Mouse (Mus musculus): ENCODE data around the gene Tnks1bp1.

Tnks1bp1 gene

GRCm38 (mm10) chr2:85037047-85038026 is 10.5 kb upstream of the Tnks1bp1 start, which contains the start of the genes Ssrp1 and P2rx3:
Gene Ssrp1, plus strand, starts transcription at chr2:85037234.
Gene P2rx3, minus strand, starts transcription at chr2:85037462.
- in situ Hi-C loops (cut with MboI, MseI), result loop anchor here (25.0 kb wide), 1 partner anchor 1375 kb away; no protein-coding TSS in a partner anchor

DNA sequence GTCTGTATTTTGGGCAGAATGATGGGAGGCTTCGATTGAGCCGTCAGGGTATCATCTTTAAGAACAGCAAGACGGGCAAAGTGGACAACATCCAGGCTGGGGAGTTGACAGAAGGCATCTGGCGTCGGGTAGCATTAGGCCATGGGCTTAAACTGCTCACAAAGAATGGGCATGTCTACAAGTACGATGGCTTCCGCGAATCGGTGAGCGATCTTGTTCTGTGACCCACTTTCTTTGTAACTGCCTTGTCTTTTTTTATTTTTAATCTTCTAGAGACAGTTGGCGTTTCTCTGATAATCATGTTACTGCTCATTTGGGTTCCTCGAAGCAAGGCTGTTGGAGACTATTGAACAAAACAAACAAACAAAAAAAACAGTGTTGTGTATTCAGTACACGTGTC is 9.5 kb upstream of the Tnks1bp1 start:
- in situ Hi-C loops (cut with MboI, MseI), result loop anchor here (25.0 kb wide), 1 partner anchor 1376 kb away; no protein-coding TSS in a partner anchor

DNA sequence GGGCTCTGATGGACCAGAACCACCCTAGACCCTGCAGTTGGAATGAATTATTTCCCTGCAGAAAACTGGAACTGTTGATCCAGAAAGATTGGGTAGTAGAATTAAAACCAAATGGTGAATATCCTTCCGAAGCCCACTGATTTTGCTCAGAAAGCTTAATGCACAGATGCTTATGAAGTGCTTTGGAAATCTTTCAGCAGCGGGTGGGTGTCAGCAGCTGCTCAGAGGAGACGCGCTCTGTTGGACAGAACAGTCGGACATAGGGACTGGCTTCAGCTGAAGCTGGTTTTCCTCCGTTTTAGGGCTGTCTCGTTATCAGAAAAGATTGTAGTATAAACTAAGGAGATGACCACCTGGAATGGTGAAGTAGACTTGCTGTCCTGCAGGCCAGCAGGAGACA is 4.2 kb upstream of the Tnks1bp1 start:
- in situ Hi-C loops (cut with MboI, MseI), result loop anchor here (25.0 kb wide), 1 partner anchor 1381 kb away; no protein-coding TSS in a partner anchor

DNA sequence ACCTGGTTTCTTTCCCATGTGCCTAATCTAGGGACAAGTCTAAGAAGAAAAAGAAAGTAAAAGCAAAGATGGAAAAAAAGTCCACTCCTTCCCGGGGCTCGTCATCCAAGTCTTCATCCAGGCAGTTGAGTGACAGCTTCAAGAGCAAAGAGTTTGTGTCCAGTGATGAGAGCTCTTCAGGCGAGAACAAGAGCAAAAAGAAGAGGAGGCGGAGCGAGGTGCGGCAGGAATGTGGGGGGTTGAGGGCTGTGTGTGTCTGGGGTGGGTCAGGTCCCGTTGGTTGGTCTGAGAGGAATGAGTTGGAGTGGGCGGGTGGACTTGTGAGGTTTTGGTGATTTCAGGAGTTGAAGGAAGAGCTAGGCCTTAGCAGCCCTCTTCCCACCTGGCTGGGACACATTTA is 1.6 kb upstream of the Tnks1bp1 start:
- in situ Hi-C loops (cut with MboI, MseI), result loop anchor here (25.0 kb wide), 1 partner anchor 1384 kb away; no protein-coding TSS in a partner anchor

- in situ Hi-C loops (cut with MboI, MseI), result loop anchor here (25.0 kb wide), 1 partner anchor 1385 kb away; no protein-coding TSS in a partner anchor
Measured at GRCm38 (mm10) chr2:85047081-85047480, 741 bp upstream of the Tnks1bp1 start.

- in situ Hi-C loops (cut with MboI, MseI), result loop anchor here (25.0 kb wide), 1 partner anchor 1386 kb away; no protein-coding TSS in a partner anchor
Measured at GRCm38 (mm10) chr2:85048168-85048751, 438 bp downstream of the Tnks1bp1 start.

GRCm38 (mm10) chr2:85049277-85049676 is 1.5 kb downstream of the Tnks1bp1 start:
- in situ Hi-C loops (cut with MboI, MseI), result loop anchor here (25.0 kb wide), 1 partner anchor 1387 kb away; no protein-coding TSS in a partner anchor

DNA sequence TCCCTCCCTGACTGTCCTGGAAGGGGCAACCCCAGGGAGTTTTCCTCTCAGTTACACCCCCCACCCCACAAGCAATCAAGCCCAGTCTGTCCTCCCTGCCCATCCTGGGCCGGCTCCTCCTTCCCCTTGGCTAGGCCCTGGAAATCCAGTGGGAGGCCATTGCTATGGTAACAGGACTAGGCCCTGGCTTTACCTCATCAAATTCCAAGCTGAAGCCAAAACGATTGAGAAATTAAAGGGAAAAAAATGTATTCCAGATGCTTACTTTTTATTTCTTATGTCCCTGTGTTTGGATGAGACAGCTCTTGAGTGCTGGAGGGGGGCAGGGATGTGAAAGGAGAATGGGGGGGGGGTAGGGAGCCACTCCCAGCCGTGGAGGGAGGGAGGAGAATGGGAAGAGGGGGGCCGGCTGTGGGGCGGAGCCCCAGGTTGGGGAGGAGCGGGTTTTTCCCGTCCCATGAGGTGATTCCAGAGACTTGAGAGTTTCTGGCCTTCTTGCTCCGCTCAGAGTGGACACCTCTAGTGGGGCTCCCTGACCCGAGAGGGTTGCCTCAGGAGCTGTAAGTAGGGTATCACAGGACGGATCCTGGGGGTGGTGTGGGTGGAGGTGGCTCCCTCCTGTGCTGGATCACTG is 2.3 kb downstream of the Tnks1bp1 start:
- in situ Hi-C loops (cut with MboI, MseI), result no loop called here

DNA sequence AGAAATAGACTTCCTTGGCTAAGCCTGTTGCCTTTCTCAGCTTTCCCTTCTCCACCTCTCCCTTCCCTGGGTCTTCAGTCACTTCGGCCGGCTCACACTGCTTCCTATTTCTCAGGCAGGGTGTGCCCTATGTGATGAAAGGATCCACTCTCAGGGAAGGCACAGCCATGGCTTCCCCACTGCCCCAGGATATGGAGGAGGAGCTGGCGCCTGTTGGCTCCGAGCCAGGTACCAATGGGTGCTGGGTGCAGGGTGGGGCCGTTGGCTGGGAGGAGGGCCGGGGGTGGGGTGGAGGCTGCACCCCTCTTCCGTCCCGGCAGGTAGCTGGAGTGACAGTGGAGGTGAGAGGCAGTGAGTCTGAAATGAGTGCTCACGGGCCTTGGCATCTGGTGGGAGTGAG is 2.9 kb downstream of the Tnks1bp1 start:
- in situ Hi-C loops (cut with MboI, MseI), result no loop called here

- in situ Hi-C loops (cut with MboI, MseI), result no loop called here
Measured at GRCm38 (mm10) chr2:85053192-85053816, 5.5 kb downstream of the Tnks1bp1 start.

DNA sequence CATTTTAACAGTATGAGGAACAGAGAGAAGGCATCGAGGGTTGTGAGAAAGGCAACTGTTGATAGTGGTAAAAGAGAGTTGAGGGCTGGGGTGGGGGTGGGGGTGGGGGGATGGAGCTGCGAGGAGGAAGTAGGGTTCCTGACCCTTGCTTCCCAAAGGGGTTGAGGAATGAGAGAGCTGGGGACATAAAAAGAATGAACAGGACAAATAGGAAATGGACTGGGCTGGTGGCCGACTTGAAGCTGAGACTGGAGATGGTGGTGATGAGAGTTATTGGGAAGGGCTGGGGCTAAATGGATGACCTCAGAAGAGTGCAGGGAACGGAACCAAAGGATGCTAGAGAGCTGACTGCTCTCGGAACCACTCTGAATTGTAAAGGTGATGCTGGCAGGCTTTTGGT is 8.9 kb downstream of the Tnks1bp1 start:
- in situ Hi-C loops (cut with MboI, MseI), result loop anchor here (5.0 kb wide), 1 partner anchor 51 kb away; no protein-coding TSS in a partner anchor

DNA sequence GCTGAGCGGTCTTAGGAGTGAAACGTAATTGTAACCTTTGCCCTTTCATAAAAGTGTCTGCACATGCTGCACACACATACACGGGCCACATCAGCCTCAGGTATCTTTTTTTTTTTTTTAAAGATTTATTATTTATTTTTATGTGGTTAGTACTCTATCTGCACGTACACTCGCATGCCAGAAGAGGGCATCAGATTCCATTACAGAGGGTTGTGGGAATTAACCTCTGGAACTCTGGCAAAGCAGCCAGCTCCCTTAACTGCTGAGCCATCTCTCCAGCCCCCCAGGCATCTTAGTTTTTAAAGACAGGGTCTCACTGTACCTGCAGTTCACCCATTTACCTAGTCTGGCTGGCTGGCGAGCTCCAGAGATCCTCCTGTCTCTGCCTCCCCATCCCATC is 11.9 kb downstream of the Tnks1bp1 start:
- in situ Hi-C loops (cut with MboI, MseI), result loop anchor here (5.0 kb wide), 1 partner anchor 48 kb away; no protein-coding TSS in a partner anchor

- in situ Hi-C loops (cut with MboI, MseI), result no loop called here
Measured at GRCm38 (mm10) chr2:85060591-85061060, 12.8 kb downstream of the Tnks1bp1 start.

- in situ Hi-C loops (cut with MboI, MseI), result no loop called here
Measured at GRCm38 (mm10) chr2:85061107-85061541, 13.3 kb downstream of the Tnks1bp1 start.

DNA sequence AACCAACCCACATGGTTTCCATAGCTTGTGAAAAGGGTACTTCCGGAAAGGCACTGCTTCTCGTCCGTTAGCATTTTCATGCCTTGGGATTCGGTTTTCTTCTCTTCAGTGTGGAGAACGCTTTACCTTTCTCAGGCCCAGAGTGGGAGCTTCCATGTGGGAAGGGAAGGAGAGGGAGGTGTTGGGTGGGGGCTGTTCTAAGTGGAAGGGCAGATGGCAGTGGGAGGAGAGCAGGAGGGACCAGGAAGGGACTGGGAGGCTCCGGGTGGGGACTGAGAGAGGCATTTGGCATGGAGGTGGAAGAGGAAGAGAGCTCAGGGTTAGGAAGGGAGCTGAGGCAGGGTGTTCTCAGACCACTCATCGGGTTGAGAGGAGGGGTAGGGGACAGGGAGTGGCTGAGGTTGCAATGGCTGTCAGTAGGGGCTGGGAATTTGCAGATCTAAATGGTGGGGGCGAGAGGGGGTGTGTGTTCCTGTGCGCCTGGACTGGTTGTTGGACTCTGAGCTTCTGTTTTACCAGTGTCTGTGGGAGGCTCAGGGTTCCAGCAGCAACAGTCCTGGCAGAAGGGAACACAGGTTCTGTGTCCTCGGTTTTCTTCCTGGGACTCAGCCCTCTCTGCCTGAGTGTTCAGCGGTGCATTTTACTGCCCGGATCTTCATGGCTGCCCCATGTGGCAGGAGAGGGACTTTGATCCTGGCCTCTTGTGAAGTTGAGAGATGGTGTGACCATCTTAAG is 17.5 kb downstream of the Tnks1bp1 start:
- in situ Hi-C loops (cut with MboI, MseI), result no loop called here

DNA sequence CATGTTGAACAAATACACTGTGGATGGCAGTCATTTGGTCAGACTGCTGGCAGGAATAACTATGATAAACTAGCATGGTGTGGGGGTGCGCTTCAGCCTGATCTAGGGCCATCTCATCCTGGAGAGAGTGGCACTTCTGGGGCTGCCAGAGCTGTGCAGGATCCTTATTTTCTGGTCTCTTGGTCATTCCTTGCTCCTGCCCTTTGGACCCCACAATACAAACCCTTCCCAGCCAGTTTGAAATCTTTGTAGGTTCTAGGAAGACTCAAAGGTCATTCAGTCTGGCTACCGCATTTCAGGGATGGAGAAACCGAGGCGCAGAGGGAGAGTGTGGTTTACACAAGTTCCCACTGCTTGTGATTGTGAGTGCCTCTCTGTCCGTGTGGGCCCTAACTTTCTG is 19.1 kb downstream of the Tnks1bp1 start:
- in situ Hi-C loops (cut with MboI, MseI), result no loop called here

- in situ Hi-C loops (cut with MboI, MseI), result no loop called here
Measured at GRCm38 (mm10) chr2:85067903-85068625, 20.2 kb downstream of the Tnks1bp1 start.

DNA sequence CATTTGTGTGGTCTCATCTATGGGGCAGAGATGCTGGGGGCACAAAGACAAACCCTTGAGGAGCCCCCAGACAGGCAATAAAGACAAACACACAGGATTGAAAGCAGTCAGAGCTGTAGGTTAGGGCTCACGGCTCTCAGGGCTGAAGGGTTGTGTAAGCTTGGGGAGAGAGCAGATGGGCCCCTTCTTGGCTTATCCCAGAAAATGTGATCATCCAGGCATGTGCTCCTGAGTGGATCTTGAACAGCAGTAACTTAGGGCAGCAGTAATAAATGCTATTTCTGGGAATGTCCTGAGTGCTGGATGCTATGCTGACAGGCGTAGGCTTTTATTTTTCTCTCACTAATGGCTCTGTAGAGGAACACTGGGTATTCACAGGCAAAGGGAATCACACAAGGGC is 20.8 kb downstream of the Tnks1bp1 start:
- in situ Hi-C loops (cut with MboI, MseI), result no loop called here

DNA sequence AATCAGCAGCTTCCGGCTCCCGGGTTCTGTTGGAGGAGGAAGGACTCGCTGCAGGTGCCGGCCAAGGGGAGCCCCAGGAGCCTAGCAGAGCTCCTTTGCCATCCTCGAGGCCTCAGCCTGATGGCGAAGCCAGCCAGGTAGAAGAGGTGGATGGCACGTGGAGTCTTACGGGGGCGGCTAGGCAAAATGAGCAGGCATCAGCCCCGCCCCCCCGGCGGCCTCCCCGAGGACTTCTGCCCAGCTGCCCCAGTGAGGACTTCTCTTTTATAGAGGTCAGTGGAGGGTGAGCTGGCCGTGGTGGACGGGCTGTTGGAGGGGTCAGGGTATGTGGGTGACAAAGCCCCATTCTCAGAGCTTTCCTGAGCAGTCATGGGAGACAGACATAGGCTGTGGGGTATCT is 22.3 kb downstream of the Tnks1bp1 start:
- in situ Hi-C loops (cut with MboI, MseI), result no loop called here

DNA sequence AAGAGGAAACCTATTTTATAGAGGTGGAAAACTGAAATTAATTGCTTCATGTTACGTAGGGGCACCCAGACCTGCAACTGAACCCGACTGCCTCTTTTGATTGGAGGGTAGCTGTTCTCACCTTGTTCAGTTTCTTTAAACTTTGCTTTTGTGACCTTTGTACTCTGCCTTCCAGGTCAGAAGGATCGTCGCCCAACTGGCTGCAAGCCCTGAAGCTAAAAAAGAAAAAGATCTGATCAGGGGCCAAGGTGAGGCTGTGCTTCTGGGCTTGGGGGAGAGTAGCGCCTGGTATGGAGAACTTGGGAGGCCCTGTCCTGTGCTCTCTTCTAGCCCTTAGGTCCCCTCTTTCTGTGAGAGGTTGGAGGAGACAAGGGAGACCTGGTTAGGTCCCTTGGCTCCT is 24.1 kb downstream of the Tnks1bp1 start:
- in situ Hi-C loops (cut with MboI, MseI), result no loop called here
